ENCODE assay signal across 9 mouse cellular contexts in genomic region chr8:122525004-122525403, GRCm38 (mm10). TPM values are rescaled to one million over a fixed set of nuclear protein-coding genes. Genes with fewer than 3 reads are reported as not detected.
DNase-seq lines count a peak whose midpoint lies in the region; ATAC-seq and TF ChIP-seq lines count a peak whose summit lies in the region.
"Had no signal": no experiment of that assay in that cellular context is flagged by ENCODE, and none has a peak within 500 bp of the region (broad histone marks: within the 10 kb centered on the region; RNA-seq: fewer than 3 reads in every experiment).

No protein-coding gene starts in this region.

- no peak for ATAC-seq in heart, embryonic 16.5 days (replicated peaks; ENCODE audit: extremely low read depth, insufficient read depth, low FRiP score)
- peak; percentile 91 for ATAC-seq in liver, embryonic 16.5 days (ENCODE audit: low read depth)
- no peak for ATAC-seq in cerebellum, adult (ENCODE audit: insufficient number of reproducible peaks, low FRiP score, low TSS enrichment)
- ATAC-seq in midbrain, embryonic 13.5 days = no peak

- no peaks in the 10 kb centered on the region; the same call in 1 of the 2 replicates for H3K9me3 ChIP-seq in embryonic facial prominence, embryonic 10.5 days
- no peaks in the 10 kb centered on the region for H3K9me3 ChIP-seq in heart, embryonic 16.5 days (replicated peaks; ENCODE audit: control insufficient read depth, low read length)
- no peaks in the 10 kb centered on the region for H3K9me3 ChIP-seq in liver, embryonic 16.5 days (replicated peaks; ENCODE audit: control insufficient read depth, low read length)
- no peaks in the 10 kb centered on the region for H3K9me3 ChIP-seq in midbrain, embryonic 13.5 days

- no peak for TF ChIP-seq POLR2A in kidney, adult 2 months (IDR thresholded peaks at IDR 0.05; ENCODE audit: low read depth, low read length)

- no peak for TF ChIP-seq CTCF in kidney, adult 2 months (conservative IDR thresholded peaks at IDR 0.05; ENCODE audit: insufficient read depth, insufficient read length, low read depth, low read length)

- H3K4me2 ChIP-seq in heart, embryonic 16.5 days (ENCODE audit: low read depth, low read length) = no peak overlapping the region
- H3K4me2 ChIP-seq in liver, embryonic 16.5 days (ENCODE audit: low read depth, low read length) = peak overlapping the region; percentile 30
- no peak overlapping the region for H3K4me2 ChIP-seq in midbrain, embryonic 13.5 days (replicated peaks)

- no peaks in the 10 kb centered on the region for H3K36me3 ChIP-seq in kidney, adult 2 months (ENCODE audit: control insufficient read depth, insufficient read depth, low read length)
- peaks cover 8% of the 10 kb centered on the region; the same call in 1 of the 2 replicates for H3K36me3 ChIP-seq in embryonic facial prominence, embryonic 10.5 days (replicated peaks)
- no peaks in the 10 kb centered on the region for H3K36me3 ChIP-seq in heart, embryonic 16.5 days (ENCODE audit: control insufficient read depth, insufficient read depth)
- H3K36me3 ChIP-seq in liver, embryonic 16.5 days (ENCODE audit: control insufficient read depth, insufficient read depth) = no peaks in the 10 kb centered on the region
- no peaks in the 10 kb centered on the region for H3K36me3 ChIP-seq in midbrain, embryonic 13.5 days

- H3K4me3 ChIP-seq in kidney, adult 2 months (ENCODE audit: insufficient read depth, low read depth, low read length) = no peak overlapping the region
- no peak overlapping the region for H3K4me3 ChIP-seq in embryonic facial prominence, embryonic 10.5 days
- H3K4me3 ChIP-seq in heart, embryonic 16.5 days (ENCODE audit: low read length) = no peak overlapping the region
- H3K4me3 ChIP-seq in liver, embryonic 16.5 days (ENCODE audit: low read depth, low read length) = 0 out of 2 replicates have a peak overlapping the region, but pooled peaks have one; percentile 2
- no peak overlapping the region for H3K4me3 ChIP-seq in midbrain, embryonic 13.5 days (replicated peaks)

- no peak for DNase-seq in kidney, adult 2 months
- no peak for DNase-seq in kidney, adult 8-10 months
- DNase-seq in embryonic facial prominence, embryonic 10.5 days (ENCODE audit: low spot score) = no peak
- DNase-seq in cerebellum, adult 11 months = no peak
- DNase-seq: kidney, postnatal 14 days had no signal

- peak overlapping the region; percentile 95 for H3K27ac ChIP-seq in kidney, adult 2 months (ENCODE audit: insufficient read depth, low read depth, low read length)
- peak overlapping the region; percentile 55 for H3K27ac ChIP-seq in embryonic facial prominence, embryonic 10.5 days (replicated peaks)
- no peak overlapping the region for H3K27ac ChIP-seq in heart, embryonic 16.5 days (ENCODE audit: low read length)
- H3K27ac ChIP-seq in liver, embryonic 16.5 days (ENCODE audit: low read length) = peak overlapping the region; percentile 65
- no peak overlapping the region for H3K27ac ChIP-seq in midbrain, embryonic 13.5 days

- H3K27me3 ChIP-seq in kidney, adult 2 months (replicated peaks; ENCODE audit: control insufficient read depth, insufficient read depth, low read length) = no peaks in the 10 kb centered on the region
- H3K27me3 ChIP-seq in embryonic facial prominence, embryonic 10.5 days (replicated peaks; ENCODE audit: low read depth, poor library complexity, severe bottlenecking) = no peaks in the 10 kb centered on the region
- H3K27me3 ChIP-seq in heart, embryonic 16.5 days (ENCODE audit: control insufficient read depth, insufficient read depth, low read length) = no peaks in the 10 kb centered on the region
- H3K27me3 ChIP-seq in liver, embryonic 16.5 days (ENCODE audit: control insufficient read depth, insufficient read depth, low read depth, low read length) = no peaks in the 10 kb centered on the region
- no peaks in the 10 kb centered on the region for H3K27me3 ChIP-seq in midbrain, embryonic 13.5 days

- H3K9ac ChIP-seq in heart, embryonic 16.5 days (ENCODE audit: low read length) = peak overlapping the region; percentile 31; the same call in 1 of the 2 replicates
- peak overlapping the region; percentile 15; the same call in 1 of the 2 replicates for H3K9ac ChIP-seq in liver, embryonic 16.5 days (ENCODE audit: low read depth, low read length)
- no peak overlapping the region for H3K9ac ChIP-seq in midbrain, embryonic 13.5 days (replicated peaks)

- peaks cover 57% of the 10 kb centered on the region for H3K4me1 ChIP-seq in kidney, adult 2 months (ENCODE audit: control insufficient read depth, insufficient read depth, low read length)
- H3K4me1 ChIP-seq in embryonic facial prominence, embryonic 10.5 days = peaks cover 59% of the 10 kb centered on the region
- H3K4me1 ChIP-seq in heart, embryonic 16.5 days (ENCODE audit: control insufficient read depth, insufficient read depth, low read length) = peaks cover 52% of the 10 kb centered on the region
- peaks cover 67% of the 10 kb centered on the region for H3K4me1 ChIP-seq in liver, embryonic 16.5 days (ENCODE audit: control insufficient read depth, low read depth, low read length)
- H3K4me1 ChIP-seq in midbrain, embryonic 13.5 days (replicated peaks) = peaks cover 19% of the 10 kb centered on the region

- 73% methylated on average over 6 of the region's 6 CpGs for WGBS in kidney, adult 2 months
- WGBS in embryonic facial prominence, embryonic 10.5 days = 82% methylated on average over 6 of the region's 6 CpGs
- 78% methylated on average over 6 of the region's 6 CpGs for WGBS in heart, embryonic 16.5 days
- WGBS in liver, embryonic 16.5 days (ENCODE audit: insufficient replicate concordance) = 32% methylated on average over 6 of the region's 6 CpGs
- WGBS in midbrain, embryonic 13.5 days = 80% methylated on average over 6 of the region's 6 CpGs

RNA-seq across cellular contexts. Expression of gene Piezo1, which starts 26.1 kb away (rescaled TPM):
- polyA plus RNA-seq in kidney, adult 2 months (2012; rRNA removed) = 102 and 121 TPM in 2 replicates
- polyA plus RNA-seq in embryonic facial prominence, embryonic 10.5 days (2016; fragmentation: Nextera tagmentation; extraction: Ambion mirVana) = 8.5 and 9.0 TPM in 2 replicates
- polyA plus RNA-seq in heart, embryonic 16.5 days (2015; fragmentation: Nextera tagmentation; extraction: Ambion mirVana) = 13.5 and 15.3 TPM in 2 replicates
- polyA plus RNA-seq in liver, embryonic 16.5 days (2015; fragmentation: Nextera tagmentation; extraction: Ambion mirVana) = 11.3 and 15.5 TPM in 2 replicates
- 1.6 and 2.9 TPM in 2 replicates for polyA plus RNA-seq in midbrain, embryonic 13.5 days (2015; fragmentation: Nextera tagmentation; extraction: Ambion mirVana)

RNA-seq across cellular contexts. Expression of gene Cdt1, which starts 42.8 kb away (rescaled TPM):
- polyA plus RNA-seq in kidney, adult 2 months (2012; rRNA removed) = 7.1 and 8.6 TPM in 2 replicates
- 70.0 and 76.4 TPM in 2 replicates for polyA plus RNA-seq in embryonic facial prominence, embryonic 10.5 days (2016; fragmentation: Nextera tagmentation; extraction: Ambion mirVana)
- polyA plus RNA-seq in heart, embryonic 16.5 days (2015; fragmentation: Nextera tagmentation; extraction: Ambion mirVana) = 27.9 and 29.0 TPM in 2 replicates
- polyA plus RNA-seq in liver, embryonic 16.5 days (2015; fragmentation: Nextera tagmentation; extraction: Ambion mirVana) = 34.7 and 41.1 TPM in 2 replicates
- 13.8 and 14.1 TPM in 2 replicates for polyA plus RNA-seq in midbrain, embryonic 13.5 days (2015; fragmentation: Nextera tagmentation; extraction: Ambion mirVana)

RNA-seq across cellular contexts. Expression of gene Ctu2, which starts 49.1 kb away (rescaled TPM):
- polyA plus RNA-seq in kidney, adult 2 months (2012; rRNA removed) = 16.8 and 21.1 TPM in 2 replicates
- 69.9 and 72.9 TPM in 2 replicates for polyA plus RNA-seq in embryonic facial prominence, embryonic 10.5 days (2016; fragmentation: Nextera tagmentation; extraction: Ambion mirVana)
- 25.2 and 27.8 TPM in 2 replicates for polyA plus RNA-seq in heart, embryonic 16.5 days (2015; fragmentation: Nextera tagmentation; extraction: Ambion mirVana)
- 9.6 and 12.7 TPM in 2 replicates for polyA plus RNA-seq in liver, embryonic 16.5 days (2015; fragmentation: Nextera tagmentation; extraction: Ambion mirVana)
- polyA plus RNA-seq in midbrain, embryonic 13.5 days (2015; fragmentation: Nextera tagmentation; extraction: Ambion mirVana) = 73.0 and 80.7 TPM in 2 replicates

RNA-seq across cellular contexts. Expression of gene Rnf166, which starts 49.1 kb away (rescaled TPM):
- polyA plus RNA-seq in kidney, adult 2 months (2012; rRNA removed) = 64.4 and 64.5 TPM in 2 replicates
- polyA plus RNA-seq in embryonic facial prominence, embryonic 10.5 days (2016; fragmentation: Nextera tagmentation; extraction: Ambion mirVana) = 32.1 and 33.6 TPM in 2 replicates
- 42.1 and 48.6 TPM in 2 replicates for polyA plus RNA-seq in heart, embryonic 16.5 days (2015; fragmentation: Nextera tagmentation; extraction: Ambion mirVana)
- polyA plus RNA-seq in liver, embryonic 16.5 days (2015; fragmentation: Nextera tagmentation; extraction: Ambion mirVana) = 12.7 and 14.0 TPM in 2 replicates
- 37.8 and 38.1 TPM in 2 replicates for polyA plus RNA-seq in midbrain, embryonic 13.5 days (2015; fragmentation: Nextera tagmentation; extraction: Ambion mirVana)

RNA-seq across cellular contexts. Expression of gene Aprt, which starts 51.7 kb away (rescaled TPM):
- polyA plus RNA-seq in kidney, adult 2 months (2012; rRNA removed) = 177 and 190 TPM in 2 replicates
- 296 and 300 TPM in 2 replicates for polyA plus RNA-seq in embryonic facial prominence, embryonic 10.5 days (2016; fragmentation: Nextera tagmentation; extraction: Ambion mirVana)
- polyA plus RNA-seq in heart, embryonic 16.5 days (2015; fragmentation: Nextera tagmentation; extraction: Ambion mirVana) = 159 and 204 TPM in 2 replicates
- polyA plus RNA-seq in liver, embryonic 16.5 days (2015; fragmentation: Nextera tagmentation; extraction: Ambion mirVana) = 196 and 204 TPM in 2 replicates
- 136 and 152 TPM in 2 replicates for polyA plus RNA-seq in midbrain, embryonic 13.5 days (2015; fragmentation: Nextera tagmentation; extraction: Ambion mirVana)

Comparison
In these comparisons a context has a peak if more than half of its experiments do, and no peak if none do; other contexts are left out.
1. H3K27ac ChIP-seq: peak in kidney, adult 2 months (single experiment), embryonic facial prominence, embryonic 10.5 days (single experiment) and liver, embryonic 16.5 days (single experiment); none in heart, embryonic 16.5 days (single experiment) and midbrain, embryonic 13.5 days (single experiment).